Mouse (Mus musculus) neural tube, embryonic 13.5 days (tissue): ENCODE results near the gene Gm49368. TPM values are rescaled to one million over a fixed set of nuclear protein-coding genes. Genes with fewer than 3 reads are reported as not detected.

Source experiments
- ATAC-seq: fragments of 200-750 bp; cut with Nextera tagmentation; 2 replicates; pipeline ENCODE4 v1.8.0; 2017; ENCODE audit warnings: low read depth, mild to moderate bottlenecking, moderate TSS enrichment, moderate library complexity
- H3K27ac ChIP-seq: fragments of 300-500 bp; sonication (generic); replicated peaks from 2 replicates; pipeline ENCODE4 v1.5.1; 2015; ENCODE audit warnings: moderate library complexity, mild to moderate bottlenecking, inconsistent platforms
- H3K27me3 ChIP-seq: fragments of 300-500 bp; sonication (generic); 2 replicates; pipeline ENCODE4 v1.6.1; 2015; ENCODE audit warnings: mild to moderate bottlenecking, inconsistent platforms
- H3K36me3 ChIP-seq: fragments of 300-500 bp; sonication (generic); 2 replicates; pipeline ENCODE4 v1.6.1; 2015; ENCODE audit warnings: mild to moderate bottlenecking, inconsistent platforms
- H3K4me1 ChIP-seq: fragments of 300-500 bp; sonication (generic); replicated peaks from 2 replicates; pipeline ENCODE4 v1.6.1; 2015; ENCODE audit warnings: inconsistent platforms
- H3K4me2 ChIP-seq: fragments of 300-500 bp; sonication (generic); 2 replicates; pipeline ENCODE4 v1.6.1; 2015; ENCODE audit warnings: inconsistent platforms, mild to moderate bottlenecking, moderate library complexity
- H3K4me3 ChIP-seq: fragments of 300-500 bp; sonication (generic); 2 replicates; pipeline ENCODE4 v1.5.1; 2015; ENCODE audit warnings: mild to moderate bottlenecking, inconsistent platforms
- H3K9ac ChIP-seq: fragments of 300-500 bp; sonication (generic); 2 replicates; pipeline ENCODE4 v1.6.1; 2015; ENCODE audit warnings: moderate library complexity, mild to moderate bottlenecking, inconsistent platforms
- H3K9me3 ChIP-seq: fragments of 300-500 bp; sonication (generic); 2 replicates; pipeline ENCODE4 v1.6.1; 2016; ENCODE audit warnings: inconsistent platforms
- WGBS: fragments of 180-500 bp; shearing (Covaris S2); methylation state at CpG from one replicate; pipeline ENCODE4 v1.1.7; 2015; 5-methylcytosine and 5-hydroxymethylcytosine counted together
- polyA plus RNA-seq: library from polyadenylated mRNA; unstranded; fragments of >200 nt; fragmentation: Nextera tagmentation; extraction: Ambion mirVana; gene quantifications from 2 replicates; pipeline ENCODE4 v1.2.1, GENCODE M21; 2015

Gm49368 gene
- polyA plus RNA-seq, 1 experiment from 2014 or later: not detected

- no peak for ATAC-seq
- Histone ChIP-seq H3K9me3 (no peaks in the 10 kb centered on the region), H3K4me1 (no peaks in the 10 kb centered on the region), H3K9ac (no peak overlapping the region), H3K27me3 (no peaks in the 10 kb centered on the region), H3K36me3 (no peaks in the 10 kb centered on the region), H3K27ac (no peak overlapping the region), H3K4me2 (no peak overlapping the region), H3K4me3 (no peak overlapping the region)
- 72% methylated on average over 7 of the region's 7 CpGs for WGBS
Measured at GRCm38 (mm10) chr7:128058576-128058975, 3.9 kb upstream of the Gm49368 start.

DNA sequence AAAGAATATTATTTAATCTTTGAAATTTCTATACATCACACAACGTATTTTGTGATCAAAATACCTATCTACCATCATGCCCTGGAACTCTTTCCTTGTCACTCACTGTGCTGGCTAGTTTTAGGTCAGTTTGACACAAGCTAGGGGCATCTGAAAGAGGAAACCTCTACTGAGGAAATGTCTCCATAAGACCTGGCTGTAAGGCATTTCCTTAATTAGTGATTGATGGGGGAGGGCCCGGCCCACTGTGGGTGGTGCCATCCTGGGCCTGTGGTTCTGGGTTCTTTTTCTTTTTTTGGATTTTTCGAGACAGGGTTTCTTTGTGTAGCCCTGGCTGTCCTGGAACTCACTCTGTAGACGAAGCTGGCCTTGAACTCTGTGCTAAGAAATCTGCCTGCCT is 3.4 kb upstream of the Gm49368 start:
- H3K9me3 ChIP-seq: no peaks in the 10 kb centered on the region
- no peak for ATAC-seq
- no peak overlapping the region for H3K4me3 ChIP-seq
- no peaks in the 10 kb centered on the region for H3K4me1 ChIP-seq
- no peak overlapping the region for H3K27ac ChIP-seq
- WGBS: 80% methylated on average over 4 of the region's 4 CpGs
- H3K9ac ChIP-seq: no peak overlapping the region
- no peak overlapping the region for H3K4me2 ChIP-seq
- H3K36me3 ChIP-seq: no peaks in the 10 kb centered on the region
- no peaks in the 10 kb centered on the region for H3K27me3 ChIP-seq

GRCm38 (mm10) chr7:128063211-128063781 is 813 bp downstream of the Gm49368 start:
- no peak for ATAC-seq

GRCm38 (mm10) chr7:128065547-128065946 is 3.1 kb downstream of the Gm49368 start:
- WGBS: 84% methylated on average over 5 of the region's 5 CpGs
- H3K4me3 ChIP-seq: no peak overlapping the region
- no peak overlapping the region for H3K9ac ChIP-seq
- ATAC-seq: no peak
- no peaks in the 10 kb centered on the region for H3K36me3 ChIP-seq
- H3K27ac ChIP-seq: no peak overlapping the region
- H3K27me3 ChIP-seq: no peaks in the 10 kb centered on the region
- no peak overlapping the region for H3K4me2 ChIP-seq
- no peaks in the 10 kb centered on the region for H3K9me3 ChIP-seq
- no peaks in the 10 kb centered on the region for H3K4me1 ChIP-seq

More at GRCm38 (mm10) chr7:128063211-128063781, 813 bp downstream of the Gm49368 start:
- H3K36me3 ChIP-seq: no peaks in the 10 kb centered on the region
- H3K4me2 ChIP-seq: no peak overlapping the region
- H3K9ac ChIP-seq: no peak overlapping the region
- H3K4me3 ChIP-seq: no peak overlapping the region
- WGBS: 89% methylated on average over 6 of the region's 6 CpGs
- no peak overlapping the region for H3K27ac ChIP-seq
- H3K27me3 ChIP-seq: no peaks in the 10 kb centered on the region
- H3K4me1 ChIP-seq: no peaks in the 10 kb centered on the region
- no peaks in the 10 kb centered on the region for H3K9me3 ChIP-seq

GRCm38 (mm10) chr7:128067847-128068246 is 5.4 kb downstream of the Gm49368 start:
- Histone ChIP-seq H3K4me2 (no peak overlapping the region), H3K4me1 (no peaks in the 10 kb centered on the region), H3K4me3 (no peak overlapping the region), H3K9ac (no peak overlapping the region), H3K27ac (no peak overlapping the region), H3K9me3 (no peaks in the 10 kb centered on the region), H3K27me3 (no peaks in the 10 kb centered on the region), H3K36me3 (no peaks in the 10 kb centered on the region)
- 67% methylated on average over 3 of the region's 3 CpGs for WGBS
- ATAC-seq: no peak

DNA sequence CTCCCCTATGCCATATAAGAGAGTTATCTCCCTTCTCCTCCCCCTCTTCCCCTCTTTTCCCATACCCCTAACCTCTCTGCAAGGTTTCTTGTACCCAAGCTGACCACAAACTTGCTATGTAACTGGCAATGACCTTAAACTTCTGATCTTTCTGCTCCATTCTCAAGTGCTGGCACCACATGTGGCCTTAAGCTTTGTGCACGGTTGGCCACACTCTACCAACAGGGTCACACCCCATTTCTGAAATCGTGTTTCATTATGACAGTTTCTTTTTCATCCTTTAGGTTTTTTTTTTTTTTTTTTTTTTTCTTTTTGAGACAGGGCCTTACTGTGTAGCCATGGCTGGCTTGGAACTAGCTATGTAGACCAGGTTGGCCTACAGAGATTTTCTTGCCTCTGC is 7.4 kb downstream of the Gm49368 start:
- no peaks in the 10 kb centered on the region for H3K4me1 ChIP-seq
- no peaks in the 10 kb centered on the region for H3K36me3 ChIP-seq
- 81% methylated on average over 2 of the region's 2 CpGs for WGBS
- H3K9ac ChIP-seq: no peak overlapping the region
- H3K27ac ChIP-seq: no peak overlapping the region
- H3K4me3 ChIP-seq: no peak overlapping the region
- no peak overlapping the region for H3K4me2 ChIP-seq
- H3K9me3 ChIP-seq: no peaks in the 10 kb centered on the region
- no peaks in the 10 kb centered on the region for H3K27me3 ChIP-seq
- no peak for ATAC-seq

DNA sequence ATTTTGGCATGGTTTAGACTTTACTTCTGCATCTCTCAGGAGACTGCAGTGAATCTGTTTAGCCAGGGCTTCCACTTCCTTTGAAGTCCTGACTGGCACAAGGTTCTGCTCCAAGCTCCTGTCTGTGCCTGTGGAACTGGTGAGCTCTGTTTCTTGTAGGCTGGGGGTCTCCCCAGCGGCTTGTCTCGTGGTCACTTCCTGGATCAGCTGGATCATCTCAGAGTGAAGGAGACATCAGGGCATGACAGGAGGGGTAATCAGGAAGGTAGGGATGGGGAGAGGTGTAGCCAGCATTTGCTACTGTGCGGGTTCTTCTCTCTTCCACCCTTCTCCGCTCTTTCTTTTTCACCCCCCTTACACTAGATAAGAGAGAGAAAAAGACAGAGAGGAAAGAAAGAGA is 9.3 kb downstream of the Gm49368 start:
- Histone ChIP-seq H3K27me3 (no peaks in the 10 kb centered on the region), H3K9me3 (no peaks in the 10 kb centered on the region), H3K27ac (no peak overlapping the region), H3K36me3 (no peaks in the 10 kb centered on the region), H3K9ac (no peak overlapping the region), H3K4me1 (no peaks in the 10 kb centered on the region), H3K4me3 (no peak overlapping the region), H3K4me2 (no peak overlapping the region)
- 85% methylated on average over 4 of the region's 4 CpGs for WGBS
- ATAC-seq: no peak

DNA sequence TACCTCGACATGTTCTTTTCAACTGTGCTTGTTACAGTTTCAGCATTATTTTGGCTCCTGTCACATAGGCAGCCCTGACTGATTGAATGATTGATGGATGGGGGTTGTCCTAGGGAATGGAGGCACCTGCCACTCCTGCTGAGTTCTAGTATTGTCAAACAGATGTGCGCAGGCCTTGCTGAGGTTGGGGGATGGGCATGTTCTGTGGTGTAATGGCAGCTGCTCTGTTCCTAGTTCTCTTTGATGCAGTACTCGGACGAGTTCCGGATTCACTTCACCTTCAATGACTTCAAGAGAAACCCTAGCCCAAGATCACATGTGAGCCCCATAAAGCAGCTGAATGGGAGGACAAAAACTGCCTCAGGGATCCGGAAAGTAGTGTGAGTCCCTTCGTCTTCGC is 17.5 kb downstream of the Gm49368 start:
- Histone ChIP-seq H3K4me3 (no peak overlapping the region), H3K9ac (no peak overlapping the region), H3K27me3 (no peaks in the 10 kb centered on the region), H3K36me3 (no peaks in the 10 kb centered on the region), H3K27ac (no peak overlapping the region), H3K4me1 (no peaks in the 10 kb centered on the region), H3K9me3 (no peaks in the 10 kb centered on the region), H3K4me2 (no peak overlapping the region)
- no peak for ATAC-seq
- WGBS: 70% methylated on average over 8 of the region's 8 CpGs

- no peak overlapping the region for H3K4me3 ChIP-seq
- no peaks in the 10 kb centered on the region for H3K27me3 ChIP-seq
- H3K4me1 ChIP-seq: no peaks in the 10 kb centered on the region
- no peak overlapping the region for H3K27ac ChIP-seq
- H3K4me2 ChIP-seq: no peak overlapping the region
- WGBS: 89% methylated on average over 7 of the region's 7 CpGs
- H3K9me3 ChIP-seq: no peaks in the 10 kb centered on the region
- ATAC-seq: no peak
- H3K9ac ChIP-seq: no peak overlapping the region
- H3K36me3 ChIP-seq: no peaks in the 10 kb centered on the region
Measured at GRCm38 (mm10) chr7:128089141-128089540, 26.7 kb downstream of the Gm49368 start.

GRCm38 (mm10) chr7:128098135-128098534 is 35.7 kb downstream of the Gm49368 start:
- 87% methylated on average over 1 of the region's 1 CpGs for WGBS
- no peaks in the 10 kb centered on the region for H3K27me3 ChIP-seq
- no peak overlapping the region for H3K27ac ChIP-seq
- no peak for ATAC-seq
- no peak overlapping the region for H3K4me2 ChIP-seq
- no peaks in the 10 kb centered on the region for H3K9me3 ChIP-seq
- no peak overlapping the region for H3K4me3 ChIP-seq
- no peaks in the 10 kb centered on the region for H3K36me3 ChIP-seq
- no peaks in the 10 kb centered on the region for H3K4me1 ChIP-seq
- no peak overlapping the region for H3K9ac ChIP-seq

DNA sequence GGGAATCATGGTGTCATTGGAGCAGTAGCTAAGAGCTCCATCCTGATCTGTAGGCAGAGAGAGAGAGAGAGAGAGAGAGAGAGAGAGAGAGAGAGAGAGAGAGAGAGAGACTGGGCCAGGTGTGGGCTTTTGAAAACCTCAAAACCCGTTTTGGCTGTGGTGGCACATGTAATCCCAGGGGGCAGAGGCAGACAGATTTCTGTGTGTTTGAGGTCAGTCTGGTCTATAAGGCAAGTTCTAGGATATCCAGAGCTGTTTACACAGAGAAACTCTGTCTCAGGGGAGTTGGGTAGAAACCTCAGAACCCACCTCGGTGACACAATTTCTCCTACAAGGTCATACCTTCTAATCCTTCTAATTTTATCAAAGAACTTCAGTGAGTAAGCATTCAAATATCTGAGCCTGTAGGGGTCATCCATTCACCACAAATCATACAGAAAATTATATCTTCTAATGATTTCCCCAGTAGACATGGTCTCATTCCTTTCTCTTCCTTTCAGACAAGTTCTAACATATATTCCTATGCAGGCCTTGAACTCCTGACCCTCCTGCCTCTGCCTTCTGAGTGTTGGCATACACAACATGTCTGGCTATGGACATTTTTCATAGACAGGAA is 38.4 kb downstream of the Gm49368 start:
- Histone ChIP-seq H3K4me2 (no peak overlapping the region), H3K9ac (no peak overlapping the region), H3K27ac (no peak overlapping the region), H3K4me3 (no peak overlapping the region), H3K4me1 (no peaks in the 10 kb centered on the region), H3K27me3 (no peaks in the 10 kb centered on the region), H3K36me3 (no peaks in the 10 kb centered on the region), H3K9me3 (no peaks in the 10 kb centered on the region)
- WGBS: 90% methylated on average over 2 of the region's 2 CpGs
- no peak for ATAC-seq

GRCm38 (mm10) chr7:128105246-128105645 is 42.8 kb downstream of the Gm49368 start:
- Histone ChIP-seq H3K4me3 (no peak overlapping the region), H3K9ac (no peak overlapping the region), H3K9me3 (no peaks in the 10 kb centered on the region), H3K27me3 (no peaks in the 10 kb centered on the region), H3K4me2 (no peak overlapping the region), H3K27ac (no peak overlapping the region), H3K36me3 (no peaks in the 10 kb centered on the region), H3K4me1 (no peaks in the 10 kb centered on the region)
- 65% methylated on average over 4 of the region's 4 CpGs for WGBS
- ATAC-seq: no peak

GRCm38 (mm10) chr7:128107462-128107861 is 45.0 kb downstream of the Gm49368 start:
- ATAC-seq: no peak
- H3K9me3 ChIP-seq: no peaks in the 10 kb centered on the region
- 86% methylated on average over 7 of the region's 7 CpGs for WGBS
- H3K27me3 ChIP-seq: no peaks in the 10 kb centered on the region
- no peak overlapping the region for H3K4me3 ChIP-seq
- H3K27ac ChIP-seq: no peak overlapping the region
- no peaks in the 10 kb centered on the region for H3K36me3 ChIP-seq
- no peak overlapping the region for H3K4me2 ChIP-seq
- no peaks in the 10 kb centered on the region for H3K4me1 ChIP-seq
- H3K9ac ChIP-seq: no peak overlapping the region
